Mouse (Mus musculus): ENCODE data around the gene Zdhhc13. TPM values are rescaled to one million over a fixed set of nuclear protein-coding genes. Genes with fewer than 3 reads are reported as not detected.

Zdhhc13 gene
- total RNA-seq, 2 experiments from 2014 or later = 65.5 to 94.0 TPM

DNA sequence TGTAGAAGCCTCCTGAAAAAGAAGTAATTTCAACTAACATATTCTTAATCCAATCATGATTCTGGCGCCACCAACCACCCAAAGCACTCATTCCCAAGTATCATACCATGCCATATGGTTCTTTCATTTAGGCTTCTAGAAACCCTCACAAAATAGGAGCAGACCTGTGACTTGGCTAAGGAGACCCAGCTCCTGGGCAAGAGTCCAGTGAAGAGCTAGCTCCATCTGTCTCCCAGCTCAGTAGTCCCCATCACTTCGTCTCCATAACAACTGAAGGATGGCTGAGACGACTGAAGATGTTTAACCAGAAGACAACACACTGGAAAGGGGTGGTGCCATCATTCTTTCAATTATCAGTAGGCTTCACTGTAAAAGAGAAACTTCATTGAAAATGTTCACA is 9.7 kb upstream of the Zdhhc13 start:
- ATAC-seq (replicated peaks; ENCODE audit: low FRiP score, low TSS enrichment, poor library complexity, severe bottlenecking) = no peak

DNA sequence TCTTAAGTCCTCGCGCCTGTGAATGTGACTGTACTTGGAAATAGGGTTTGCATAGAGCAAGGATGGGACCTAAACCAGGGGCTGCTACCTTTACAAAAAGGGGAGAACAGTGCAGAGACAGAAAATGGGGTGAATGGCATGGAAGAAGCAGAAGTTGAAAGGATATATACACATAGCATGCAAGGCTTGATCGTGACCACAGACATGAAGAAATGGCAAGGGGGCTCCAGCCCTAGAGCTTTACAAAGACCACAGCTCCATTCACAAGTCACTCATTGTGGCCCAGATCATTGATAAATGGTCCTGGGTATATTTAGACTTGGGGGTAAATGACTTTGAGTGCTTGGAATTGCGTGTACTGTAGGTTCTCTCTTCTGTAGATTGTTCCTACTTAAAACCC is 6.4 kb upstream of the Zdhhc13 start:
- ATAC-seq (replicated peaks; ENCODE audit: low FRiP score, low TSS enrichment, poor library complexity, severe bottlenecking) = no peak

GRCm38 (mm10) chr7:48784773-48785523 is 3.9 kb upstream of the Zdhhc13 start:
- ATAC-seq (replicated peaks; ENCODE audit: low FRiP score, low TSS enrichment, poor library complexity, severe bottlenecking) = peak; percentile 76

DNA sequence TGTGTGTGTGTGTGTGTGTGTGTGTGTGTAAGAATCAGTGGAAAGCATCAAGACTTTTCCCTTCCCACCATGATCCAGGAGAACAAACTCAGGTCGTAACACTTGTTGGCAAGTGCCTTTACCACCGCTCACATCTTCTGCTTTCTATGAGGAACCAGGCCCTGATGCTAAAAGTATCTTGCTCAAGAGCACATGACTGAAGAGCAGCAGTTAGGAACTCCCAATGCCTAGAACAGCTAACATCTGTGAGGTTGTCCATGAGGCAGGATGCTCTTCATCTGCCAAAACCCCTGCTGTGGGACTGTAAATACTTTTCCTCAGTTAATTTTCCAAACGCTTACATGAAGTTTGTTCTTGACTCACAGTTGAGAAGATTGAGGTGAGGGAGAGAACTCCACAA is 455 bp upstream of the Zdhhc13 start:
- ATAC-seq (replicated peaks; ENCODE audit: low FRiP score, low TSS enrichment, poor library complexity, severe bottlenecking) = no peak

DNA sequence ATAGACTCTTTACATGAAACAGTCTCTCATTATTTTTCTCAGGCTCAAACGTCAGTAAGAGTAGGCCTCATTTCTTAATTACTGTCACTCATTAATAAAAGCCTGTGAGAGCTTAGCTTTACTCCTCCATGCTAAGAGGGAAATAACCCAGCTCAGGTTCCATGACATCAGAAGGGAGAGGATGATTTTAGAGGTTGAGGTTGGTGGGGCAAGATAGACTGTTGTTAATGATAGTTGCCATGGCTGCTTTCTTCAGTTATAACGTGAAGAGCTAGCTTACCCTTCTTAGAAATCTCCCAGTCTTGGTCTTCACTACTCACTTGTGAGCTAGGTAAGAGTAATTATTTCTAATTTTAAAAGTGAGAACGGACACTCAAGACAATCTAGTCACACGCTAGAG is 1.3 kb downstream of the Zdhhc13 start:
- peak; percentile 73 for ATAC-seq (replicated peaks; ENCODE audit: low FRiP score, low TSS enrichment, poor library complexity, severe bottlenecking)

DNA sequence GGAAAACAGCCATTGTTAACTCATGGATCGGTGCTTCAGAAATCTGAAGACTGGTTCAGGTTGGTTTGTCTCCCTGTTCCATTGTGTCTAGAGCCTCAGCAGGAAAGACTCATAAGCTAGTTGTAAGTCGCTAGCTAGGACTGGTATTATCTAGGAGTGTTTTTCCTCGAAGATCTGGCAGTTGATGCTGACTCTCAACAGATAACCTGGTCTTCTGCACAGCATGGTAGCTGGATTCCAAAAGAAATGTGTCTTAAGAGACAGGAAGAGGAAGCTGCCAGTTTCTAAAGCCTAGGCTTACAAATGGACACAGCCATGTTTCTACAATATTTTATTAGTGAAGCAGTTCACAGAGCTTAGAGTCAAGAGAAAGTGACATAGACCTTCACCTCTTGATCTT is 2.6 kb downstream of the Zdhhc13 start:
- no peak for ATAC-seq (replicated peaks; ENCODE audit: low FRiP score, low TSS enrichment, poor library complexity, severe bottlenecking)

GRCm38 (mm10) chr7:48795130-48795529 is 6.3 kb downstream of the Zdhhc13 start:
- no peak for ATAC-seq (replicated peaks; ENCODE audit: low FRiP score, low TSS enrichment, poor library complexity, severe bottlenecking)

DNA sequence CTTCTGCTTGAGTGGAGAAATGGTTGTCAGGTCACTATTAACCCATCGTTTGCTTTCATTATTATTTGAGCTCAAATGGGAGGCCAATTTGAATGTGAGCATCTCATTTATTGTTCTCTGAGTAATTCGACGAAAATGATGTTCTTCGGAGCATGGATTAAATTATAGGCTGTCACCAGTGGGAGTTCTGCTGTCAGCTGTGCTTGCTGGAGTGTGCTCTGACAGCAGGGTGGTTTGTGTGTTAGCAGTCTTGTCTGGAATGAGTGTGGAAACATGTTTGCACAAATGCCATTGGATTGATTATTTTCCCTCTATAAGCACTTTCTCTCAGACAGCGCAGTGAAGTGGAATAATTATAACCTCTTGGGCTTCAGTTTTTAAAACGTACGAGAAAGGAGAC is 14.6 kb downstream of the Zdhhc13 start:
- no peak for ATAC-seq (replicated peaks; ENCODE audit: low FRiP score, low TSS enrichment, poor library complexity, severe bottlenecking)

DNA sequence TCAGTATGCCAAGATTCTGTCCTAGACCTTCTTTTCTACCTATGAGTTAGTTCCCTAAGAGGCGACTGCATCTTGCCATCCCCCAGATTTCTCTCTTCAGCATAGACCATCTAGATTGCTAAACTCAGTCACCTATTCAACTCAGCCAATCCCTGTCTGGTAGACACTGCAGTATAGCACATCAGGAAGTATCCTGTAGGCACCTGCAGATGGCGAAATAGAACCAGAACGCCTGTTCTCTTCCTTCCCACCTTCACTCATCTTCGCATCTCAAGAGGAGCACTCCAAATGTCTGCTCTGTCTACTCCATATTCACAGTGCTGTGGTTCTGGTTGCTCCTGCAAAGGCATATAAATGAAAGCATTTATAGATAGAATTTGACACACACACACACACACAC is 17.8 kb downstream of the Zdhhc13 start:
- ATAC-seq (replicated peaks; ENCODE audit: low FRiP score, low TSS enrichment, poor library complexity, severe bottlenecking) = no peak

- ATAC-seq (replicated peaks; ENCODE audit: low FRiP score, low TSS enrichment, poor library complexity, severe bottlenecking) = no peak
Observed at GRCm38 (mm10) chr7:48810652-48811051, 21.8 kb downstream of the Zdhhc13 start.

GRCm38 (mm10) chr7:48812358-48812757 is 23.6 kb downstream of the Zdhhc13 start:
- ATAC-seq (replicated peaks; ENCODE audit: low FRiP score, low TSS enrichment, poor library complexity, severe bottlenecking) = no peak

- ATAC-seq (replicated peaks; ENCODE audit: low FRiP score, low TSS enrichment, poor library complexity, severe bottlenecking) = no peak
Observed at GRCm38 (mm10) chr7:48813594-48813993, 24.8 kb downstream of the Zdhhc13 start.

DNA sequence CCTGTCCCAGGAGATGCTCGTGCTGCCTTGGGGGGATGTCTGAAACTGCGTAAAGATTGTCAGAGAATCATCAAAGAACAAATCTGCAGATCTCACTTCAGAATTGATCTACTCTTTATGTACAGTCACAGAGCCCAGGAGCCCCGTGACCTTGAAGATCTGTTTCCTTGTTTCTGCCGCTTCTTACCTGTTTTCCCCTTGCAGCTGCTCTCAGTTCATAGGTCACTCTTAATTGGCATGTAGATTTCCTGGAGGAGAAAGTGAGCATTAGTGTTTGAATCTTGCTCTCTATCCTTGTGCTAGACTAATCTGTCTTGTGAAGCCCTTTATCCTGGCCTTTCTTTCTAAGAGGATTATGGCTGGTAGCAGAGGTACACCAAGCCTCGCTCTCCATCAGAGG is 32.9 kb downstream of the Zdhhc13 start:
- ATAC-seq (replicated peaks; ENCODE audit: low FRiP score, low TSS enrichment, poor library complexity, severe bottlenecking) = no peak

DNA sequence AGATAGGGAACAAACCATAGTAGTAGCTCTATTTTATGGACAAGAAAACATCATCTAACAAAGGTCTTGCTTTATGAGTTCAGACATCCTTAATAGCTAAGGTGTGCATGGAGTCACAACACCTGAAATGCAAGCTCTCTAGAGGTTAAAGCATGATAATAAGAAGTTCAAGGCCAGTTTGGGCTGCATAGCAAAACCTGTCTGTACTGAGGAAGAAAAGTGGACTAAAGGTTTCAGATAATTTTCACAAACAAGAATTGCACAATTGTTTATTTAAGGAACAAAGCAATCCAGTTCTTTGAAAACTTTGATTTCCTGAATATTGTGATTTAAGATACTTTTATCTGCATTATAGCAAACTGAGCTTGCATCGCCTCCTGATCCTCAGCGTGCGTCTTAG is 34.8 kb downstream of the Zdhhc13 start:
- no peak for ATAC-seq (replicated peaks; ENCODE audit: low FRiP score, low TSS enrichment, poor library complexity, severe bottlenecking)

GRCm38 (mm10) chr7:48824671-48825070 is 35.9 kb downstream of the Zdhhc13 start:
- ATAC-seq (replicated peaks; ENCODE audit: low FRiP score, low TSS enrichment, poor library complexity, severe bottlenecking) = no peak

DNA sequence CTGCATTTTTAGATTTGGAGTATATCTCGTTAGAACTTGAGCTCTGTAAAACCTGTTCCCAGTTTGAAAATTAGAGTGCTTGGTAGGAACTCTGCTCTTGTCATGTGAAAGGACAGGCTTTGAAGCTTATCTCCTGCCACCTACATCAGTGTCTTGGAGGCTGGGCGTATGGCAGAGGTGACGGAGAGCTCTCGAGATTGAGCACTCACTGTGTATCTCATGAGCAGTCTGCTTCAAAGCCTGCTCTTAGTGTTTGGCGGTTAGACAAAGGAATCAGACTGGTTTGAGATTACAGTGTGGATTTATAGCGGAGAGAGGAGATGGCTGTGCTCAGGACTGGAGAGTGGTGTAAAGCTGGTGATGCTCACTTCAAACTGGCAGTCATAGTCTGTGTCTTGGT is 36.4 kb downstream of the Zdhhc13 start:
- ATAC-seq (replicated peaks; ENCODE audit: low FRiP score, low TSS enrichment, poor library complexity, severe bottlenecking) = peak; percentile 44; the same call in 1 of the 2 replicates

- ATAC-seq (replicated peaks; ENCODE audit: low FRiP score, low TSS enrichment, poor library complexity, severe bottlenecking) = peak; percentile 56; the same call in 1 of the 2 replicates
Observed at GRCm38 (mm10) chr7:48829177-48829910, 40.5 kb downstream of the Zdhhc13 start.

DNA sequence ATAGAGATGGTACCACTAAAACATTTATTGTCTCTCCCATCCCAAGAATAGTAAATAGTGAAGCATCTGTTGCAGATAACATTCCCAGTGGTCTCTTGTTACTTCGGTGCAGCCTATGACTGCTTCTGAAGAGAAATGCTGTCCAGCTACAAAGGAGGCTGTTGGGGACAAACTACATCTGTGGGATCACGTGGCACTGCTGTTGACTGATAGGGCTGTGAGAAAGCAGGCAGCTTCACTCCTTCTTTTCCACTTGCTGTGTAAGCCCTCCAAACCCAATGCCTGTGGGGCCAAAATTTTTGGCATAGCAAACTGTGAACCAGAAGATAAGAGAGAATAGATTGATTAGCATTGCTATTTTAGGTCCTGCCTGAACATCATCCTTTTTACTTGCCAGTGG is 41.6 kb downstream of the Zdhhc13 start:
- peak; percentile 62 for ATAC-seq (replicated peaks; ENCODE audit: low FRiP score, low TSS enrichment, poor library complexity, severe bottlenecking)

DNA sequence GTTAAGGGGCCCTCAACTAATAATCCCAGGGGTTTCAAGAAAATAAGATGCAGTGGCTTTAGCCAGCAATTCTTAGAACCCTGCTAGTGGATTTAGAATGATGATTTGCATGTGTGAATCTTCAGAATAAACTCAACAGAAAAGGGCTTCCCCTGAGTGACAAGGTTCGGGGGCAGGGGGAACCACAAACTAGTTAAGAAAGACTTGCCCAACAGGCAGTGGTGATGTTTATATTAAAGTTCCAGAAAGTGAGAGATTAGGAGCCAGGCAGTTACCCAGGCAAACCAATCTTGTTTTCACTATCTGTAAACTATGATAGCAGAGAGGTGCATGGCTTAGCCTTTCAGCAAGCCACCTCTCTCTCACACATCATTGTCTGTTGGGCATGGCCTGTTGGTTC is 43.9 kb downstream of the Zdhhc13 start:
- no peak for ATAC-seq (replicated peaks; ENCODE audit: low FRiP score, low TSS enrichment, poor library complexity, severe bottlenecking)

DNA sequence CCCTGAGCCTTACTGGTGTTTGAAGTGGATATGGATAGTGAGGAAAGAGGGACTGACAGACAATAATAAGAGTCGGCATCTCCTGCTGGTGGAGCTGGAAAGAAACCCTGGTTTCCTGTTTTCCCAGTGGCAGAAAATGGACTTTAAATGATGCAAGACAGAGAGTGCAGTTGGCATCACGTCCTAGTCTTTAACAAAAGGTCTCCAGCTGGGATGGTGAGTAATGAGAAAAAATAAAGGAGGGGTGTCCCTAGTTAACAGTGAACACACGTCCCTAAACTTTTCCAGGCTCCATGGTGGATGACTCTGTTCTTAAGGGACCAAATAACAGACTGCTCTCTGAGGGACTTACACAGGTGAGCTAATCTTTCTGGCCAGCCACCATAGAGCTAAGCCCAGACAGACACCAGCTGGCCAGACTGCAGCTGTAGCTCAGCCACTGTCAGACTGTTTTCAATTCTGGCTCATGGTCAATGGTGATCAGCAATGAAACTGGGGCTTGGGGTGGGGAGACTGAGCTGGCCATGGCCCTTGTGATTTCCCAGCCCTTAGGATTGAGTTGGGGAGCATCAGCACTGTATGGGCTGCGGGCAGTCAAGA is 45.7 kb downstream of the Zdhhc13 start:
- ATAC-seq (replicated peaks; ENCODE audit: low FRiP score, low TSS enrichment, poor library complexity, severe bottlenecking) = no peak
